Mouse (Mus musculus) right cerebral cortex, postnatal 25 days (tissue): ENCODE measurements around the gene Leap2.

Experiments
- DNase-seq: peaks from one replicate; pipeline ENCODE4 v3.0.0; 2022

Leap2 gene

DNA sequence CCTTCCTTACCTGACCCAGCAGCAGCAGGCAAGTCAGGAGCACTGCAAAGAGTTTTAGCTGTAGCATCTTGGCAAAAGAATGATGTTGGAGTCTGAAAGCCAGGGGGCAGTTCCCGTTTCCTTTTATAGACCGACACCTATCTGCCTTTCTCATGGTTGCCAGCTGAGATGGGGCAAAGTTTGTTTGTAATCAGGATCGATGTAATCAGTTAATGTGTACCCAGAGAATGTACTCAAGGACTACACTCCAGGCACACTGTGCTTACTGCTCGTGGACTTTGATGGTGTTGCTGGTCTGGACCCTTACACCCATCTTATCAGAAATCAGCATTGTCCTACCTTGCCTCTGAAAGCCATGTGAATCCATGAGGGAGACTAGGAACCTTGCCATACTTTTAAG lies at the start of gene Leap2:
TSS of gene Leap2 (minus strand) at position 135 of the 400 bp plus-strand sequence.
- DNase-seq = no peak

DNA sequence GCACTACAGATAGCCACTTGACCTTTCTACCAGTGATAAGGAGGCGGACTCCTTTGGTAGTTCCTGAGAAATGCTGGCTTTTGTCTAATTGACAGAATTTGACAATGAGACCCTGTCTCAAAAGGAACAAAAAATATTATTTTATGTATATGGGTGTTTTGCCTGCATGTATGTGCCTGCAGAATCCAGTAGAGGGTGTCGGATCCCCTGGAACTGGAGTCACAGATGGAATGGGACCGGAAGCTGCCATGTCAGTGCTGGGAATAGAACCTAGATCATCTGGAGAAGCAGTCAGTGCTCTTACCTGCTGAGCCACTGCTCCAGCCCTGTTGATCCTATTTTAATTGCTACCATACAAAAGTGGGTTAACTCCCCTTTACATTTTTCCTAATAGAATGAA lies 49.7 kb upstream of the Leap2 start:
- DNase-seq = no peak

DNA sequence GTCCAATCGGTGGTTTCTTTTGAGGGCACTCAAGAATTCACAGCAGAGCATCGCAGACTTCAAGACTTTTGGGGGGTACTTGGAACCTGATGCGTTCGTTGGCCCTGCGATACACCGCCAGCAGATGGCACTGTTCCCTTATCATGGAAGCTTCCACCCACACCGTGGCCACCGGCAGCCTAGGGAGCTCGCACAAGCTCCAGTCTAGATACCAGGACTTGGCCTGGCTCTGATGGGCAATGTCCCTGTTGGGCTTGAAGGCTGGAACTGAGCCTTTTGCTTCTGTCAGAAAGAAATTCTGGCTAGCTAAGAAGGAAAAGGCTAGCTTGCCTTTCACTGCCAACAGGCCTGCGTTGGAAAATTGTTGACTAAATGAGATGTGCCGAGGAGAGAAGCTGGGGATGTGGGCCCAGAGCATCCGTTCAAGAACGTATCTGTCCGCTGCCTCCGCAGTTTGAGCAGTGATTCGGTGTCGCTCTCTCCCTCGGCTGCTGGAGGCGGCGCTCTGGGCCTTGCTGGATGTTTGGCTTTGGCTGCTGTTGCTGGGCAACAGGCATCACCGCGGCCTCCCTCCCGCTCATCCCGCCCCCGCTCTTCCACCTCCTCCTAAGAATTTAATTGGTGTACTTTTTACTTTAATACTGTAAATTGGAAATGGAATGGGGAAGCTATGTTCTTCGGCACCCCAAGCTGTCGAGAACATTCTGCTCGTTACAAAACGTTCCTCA lies 47.2 kb upstream of the Leap2 start, which contains the start of gene Gm9837:
TSS of gene Gm9837 (minus strand) at position 512 of the 728 bp plus-strand sequence.
- peak; percentile 89 for DNase-seq

DNA sequence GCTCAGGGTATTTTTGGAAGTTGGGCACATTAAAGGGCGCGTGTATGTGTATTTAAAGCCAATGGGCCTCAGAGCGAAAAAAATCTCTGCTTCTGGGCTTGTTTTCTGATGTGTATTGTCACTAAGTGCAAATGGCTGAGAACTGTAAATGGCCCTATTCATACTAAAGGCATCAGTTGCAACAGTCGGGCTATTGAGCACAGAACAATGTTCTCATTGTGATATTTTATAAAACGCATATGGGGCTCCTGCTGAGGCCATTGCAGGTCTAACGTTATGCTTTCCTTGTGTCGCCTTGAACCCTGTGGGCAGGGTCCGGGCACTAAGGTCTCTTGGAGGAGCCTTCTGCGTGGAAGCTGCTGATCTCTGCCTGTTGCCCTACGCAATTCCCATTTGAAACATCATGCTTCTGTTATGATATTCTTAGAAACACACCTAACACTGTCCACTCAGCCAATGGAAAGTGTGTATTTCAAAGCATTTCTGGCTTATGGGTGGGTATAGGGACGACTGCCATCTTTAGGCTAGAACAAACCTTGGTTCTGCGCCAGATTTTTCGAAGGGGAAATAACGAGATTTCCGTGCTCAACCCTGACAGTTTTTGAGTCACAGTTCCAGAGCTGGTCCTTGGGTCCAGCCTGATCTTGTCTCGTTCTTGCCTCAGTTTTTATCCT lies 46.5 kb upstream of the Leap2 start:
- DNase-seq = no peak

DNA sequence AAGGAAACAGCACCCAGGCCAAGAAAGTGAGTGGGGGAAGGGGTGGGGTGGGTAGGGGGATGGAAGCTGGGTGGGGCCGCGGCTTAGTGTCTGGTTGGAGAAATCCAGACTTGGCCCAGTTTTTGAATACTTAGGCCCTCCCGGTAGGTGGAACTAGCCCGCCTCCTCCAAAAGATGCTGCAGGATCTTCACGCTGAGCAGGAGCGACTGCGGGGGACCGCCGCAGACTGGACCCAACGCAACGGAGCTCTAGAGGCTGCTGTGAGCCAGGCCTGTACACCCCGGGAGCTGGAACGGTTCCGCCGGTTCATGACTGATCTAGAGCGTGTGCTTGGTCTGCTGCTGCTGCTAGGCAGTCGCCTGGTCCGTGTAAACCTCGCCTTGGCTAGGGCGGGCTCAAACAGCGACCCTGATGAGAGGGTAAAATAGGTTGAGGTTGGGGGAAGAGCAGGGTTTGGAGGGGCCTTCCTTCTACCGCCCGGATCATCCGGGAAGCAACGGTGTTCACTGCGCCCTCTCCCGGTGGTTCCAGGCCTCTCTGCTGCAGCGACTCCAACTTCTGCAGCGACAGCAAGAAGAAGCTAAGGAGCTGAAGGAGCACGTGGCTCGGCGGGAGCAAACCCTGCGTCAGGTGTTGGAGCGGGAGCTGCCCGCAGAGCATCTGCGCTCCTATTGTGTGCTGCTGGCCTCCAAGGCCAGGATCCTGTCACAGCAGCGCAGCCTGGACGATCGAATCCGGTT lies 43.4 kb upstream of the Leap2 start:
- peak; percentile 83 for DNase-seq

DNA sequence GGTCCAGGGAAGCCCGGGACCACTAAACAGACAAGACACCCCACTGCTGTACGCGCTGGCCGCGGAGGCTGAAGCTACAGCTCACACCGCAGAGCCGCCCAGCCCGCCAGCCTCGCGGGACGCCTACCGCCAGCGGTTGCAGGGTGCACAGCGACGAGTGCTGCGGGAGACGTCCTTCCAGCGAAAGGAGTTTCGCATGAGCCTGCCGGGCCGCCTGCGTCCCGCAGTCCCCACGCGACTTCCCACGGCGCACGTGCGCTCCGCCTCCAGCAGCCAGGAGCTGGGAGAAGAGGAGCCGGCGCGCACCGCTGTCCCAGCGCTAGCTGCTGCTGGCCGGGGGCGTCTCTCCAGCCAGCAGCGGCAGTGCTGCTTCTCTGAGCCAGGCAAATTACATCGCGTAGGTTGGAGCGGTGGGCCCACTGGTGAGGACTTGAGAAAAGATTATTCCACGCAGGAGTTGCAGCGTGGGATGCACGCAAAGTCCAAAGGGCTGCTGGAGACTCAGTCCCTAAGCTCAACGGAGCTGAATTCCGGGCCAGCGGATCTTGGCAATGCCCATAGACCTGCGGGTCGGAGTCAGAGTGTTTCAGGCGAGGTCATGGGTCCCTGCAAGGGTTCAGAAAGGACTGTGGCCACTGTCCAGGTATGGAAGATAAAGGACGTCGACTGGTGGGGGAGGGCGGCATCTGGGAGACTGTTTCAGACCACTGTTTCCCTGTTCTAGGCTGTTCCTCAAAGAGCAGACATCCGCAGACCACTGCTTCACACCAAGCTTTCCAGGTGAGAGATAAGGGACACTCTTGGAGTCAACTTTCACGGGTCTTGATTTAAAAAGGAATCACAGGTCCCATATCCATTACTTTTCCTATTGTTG lies 40.8 kb upstream of the Leap2 start:
- peak; percentile 77 for DNase-seq

DNA sequence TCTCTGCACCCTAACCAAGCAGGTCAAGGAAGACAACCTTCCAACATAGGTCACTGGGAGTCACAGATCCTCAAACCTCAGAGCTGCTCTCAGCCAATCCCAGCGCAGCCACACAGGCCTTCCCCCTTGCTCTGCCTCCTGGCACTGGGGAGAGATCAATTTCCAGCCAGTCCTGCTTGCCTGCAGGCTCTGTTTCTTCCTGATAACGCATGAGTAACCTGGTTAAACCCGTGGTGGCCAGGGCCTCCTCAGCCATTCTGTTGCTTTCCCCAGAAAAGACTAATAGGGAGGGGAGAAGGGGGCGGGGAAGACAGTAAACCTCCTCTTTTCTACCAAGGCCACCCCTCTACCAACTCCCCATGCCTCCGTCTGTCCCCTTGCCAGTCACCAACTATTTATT lies 38.8 kb upstream of the Leap2 start:
- DNase-seq = no peak

DNA sequence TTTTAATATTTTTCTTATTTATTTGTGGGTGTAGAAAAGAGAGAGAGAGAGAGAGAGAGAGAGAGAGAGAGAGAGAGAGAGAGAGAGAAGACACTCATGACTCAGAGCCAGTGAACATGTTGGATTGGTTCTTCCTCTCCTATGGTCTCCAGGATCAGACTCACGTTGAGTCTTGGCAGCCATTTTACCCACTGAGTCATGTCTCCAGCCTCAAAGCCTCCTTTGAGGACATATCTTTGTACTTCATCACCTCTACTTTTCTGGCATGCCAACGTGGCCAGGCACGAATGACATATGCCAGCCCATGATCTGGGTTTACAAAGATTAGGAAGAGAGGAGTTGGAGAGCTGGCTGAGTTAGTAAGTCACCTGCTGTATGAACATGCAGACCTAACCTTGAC lies 37.2 kb upstream of the Leap2 start:
- DNase-seq = no peak

DNA sequence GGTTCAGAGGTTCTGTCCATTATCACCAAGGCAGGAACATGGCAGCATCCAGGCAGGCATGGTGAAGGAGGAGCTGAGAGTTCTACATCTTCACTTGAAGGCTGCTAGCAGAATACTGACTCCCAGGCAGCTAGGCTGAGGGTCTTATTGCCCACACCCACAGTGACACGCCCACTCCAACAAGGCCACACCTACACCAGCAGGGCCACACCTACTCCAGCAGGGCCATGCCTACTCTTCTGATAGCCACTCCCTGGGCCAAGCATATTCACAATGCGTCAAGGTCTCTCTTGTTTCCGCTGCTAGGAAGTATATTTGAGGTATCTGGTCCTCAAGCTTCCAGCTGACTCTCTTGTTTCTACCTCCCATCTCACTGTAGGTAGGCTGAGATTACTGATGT lies 36.0 kb upstream of the Leap2 start:
- DNase-seq = no peak

DNA sequence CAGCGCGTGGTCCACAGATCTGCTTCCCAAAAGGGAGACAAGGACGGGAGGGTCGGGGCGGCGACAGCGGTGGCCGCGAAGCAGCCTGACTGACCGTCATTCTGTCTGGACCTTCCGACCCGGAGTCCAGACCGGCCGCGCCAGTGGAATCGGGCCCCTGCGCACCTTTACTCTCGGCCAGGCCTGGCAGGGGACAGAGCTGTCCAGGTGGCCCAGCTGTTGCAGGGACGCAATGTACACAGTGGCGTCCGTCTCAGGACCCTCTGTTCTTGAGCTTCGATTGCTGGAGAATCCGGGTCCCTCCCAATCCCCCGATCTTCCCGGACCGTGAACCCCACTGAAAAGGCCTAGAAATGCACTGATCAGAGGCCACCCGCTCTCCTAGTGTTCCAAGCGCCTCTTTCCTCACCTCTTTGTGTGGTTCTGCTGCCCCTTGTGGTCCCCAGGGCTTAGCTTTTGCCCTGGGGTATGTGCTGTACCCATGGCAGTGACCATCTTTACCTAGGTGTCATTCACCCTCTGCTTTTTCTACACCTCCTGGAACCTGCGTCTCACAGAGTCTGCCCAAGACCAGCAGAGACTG lies 34.5 kb upstream of the Leap2 start:
- no peak for DNase-seq

DNA sequence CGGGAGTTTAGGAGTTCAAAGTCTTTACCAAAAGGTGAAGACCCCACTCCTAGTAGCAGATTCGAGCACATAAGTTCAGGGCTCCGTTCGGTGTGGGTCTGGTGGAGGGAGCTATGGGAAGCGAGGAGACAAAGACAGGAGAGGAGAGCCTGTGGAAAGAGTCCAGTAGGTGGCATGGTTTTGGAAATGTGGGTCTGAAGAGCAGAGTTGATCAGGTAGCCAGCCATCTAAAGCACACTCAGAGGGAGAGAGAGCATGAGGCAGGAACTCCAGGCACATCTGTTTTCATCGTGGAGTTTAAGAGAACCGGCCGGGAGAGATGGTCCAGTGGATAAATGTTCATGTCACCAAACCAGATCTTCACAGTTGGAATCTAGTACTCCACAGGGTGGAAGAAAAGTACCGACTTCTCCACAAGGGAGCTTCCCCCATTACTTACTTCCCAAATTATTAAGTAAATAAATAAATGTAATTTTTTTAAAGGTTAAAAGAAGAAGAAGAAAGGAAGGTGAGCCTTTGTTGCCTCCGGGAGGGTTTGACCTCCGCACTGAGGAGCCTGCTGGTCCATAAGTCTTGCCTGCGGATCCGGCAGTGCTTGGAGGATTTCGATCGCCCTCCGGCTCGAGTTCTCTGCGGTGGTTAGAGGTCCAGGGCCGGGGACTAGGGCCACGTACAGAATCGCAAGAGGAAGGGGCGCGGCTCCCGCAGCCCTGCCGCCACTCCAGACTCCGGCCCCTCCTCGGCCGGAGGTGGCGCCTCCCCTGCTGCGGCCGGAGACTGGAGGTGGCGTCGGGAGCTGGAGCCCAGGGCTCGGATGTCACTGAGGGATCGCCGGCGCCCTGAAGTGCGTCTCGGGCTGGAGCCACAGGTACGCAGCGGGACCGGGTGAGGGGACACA lies 33.8 kb upstream of the Leap2 start, which contains the start of the genes Gm10447 and Shroom1:
TSS of gene Gm10447 (minus strand) at position 637 of the 898 bp plus-strand sequence.
TSS of gene Shroom1 (plus strand) at position 732 of the 898 bp plus-strand sequence.
- DNase-seq = peak; percentile 29

DNA sequence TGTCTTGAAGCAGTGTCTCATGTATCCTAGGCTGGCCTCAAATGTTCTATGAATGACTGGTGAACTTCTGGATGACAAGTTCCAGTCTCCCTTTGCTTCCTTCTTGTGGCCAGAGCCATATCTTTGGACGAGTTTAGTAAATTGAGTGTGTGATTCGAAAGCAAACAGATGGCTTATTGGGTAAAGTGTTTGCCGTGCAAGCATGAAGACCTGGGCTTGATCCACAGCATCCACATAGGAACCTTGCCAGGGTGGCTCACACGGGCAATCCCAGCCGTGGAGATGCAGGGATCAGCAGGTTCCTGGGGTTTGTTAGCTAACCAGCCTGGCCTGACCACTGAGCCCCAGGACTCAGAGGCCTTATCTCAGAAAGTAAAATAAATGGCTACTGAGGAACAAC lies 30.1 kb upstream of the Leap2 start:
- DNase-seq = no peak

DNA sequence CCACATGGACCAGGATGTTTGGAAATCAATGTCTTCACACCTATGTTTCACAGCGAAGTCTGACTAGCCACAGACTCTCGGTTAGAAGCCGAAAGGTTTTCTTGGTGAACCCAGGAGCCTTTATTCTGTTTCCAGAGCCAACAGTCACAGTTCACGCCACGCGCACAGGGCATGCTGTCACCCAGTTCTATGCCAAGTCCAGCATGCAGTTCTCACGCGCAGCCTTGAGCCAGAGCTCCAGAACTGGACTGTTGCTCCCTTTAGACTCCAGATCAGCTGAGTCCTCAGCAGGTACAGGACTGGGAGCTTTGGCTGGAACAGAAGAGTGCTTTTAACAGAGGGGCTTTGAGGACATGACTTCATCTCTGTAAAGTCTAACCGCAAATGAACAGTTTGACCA lies 29.4 kb upstream of the Leap2 start:
- no peak for DNase-seq

DNA sequence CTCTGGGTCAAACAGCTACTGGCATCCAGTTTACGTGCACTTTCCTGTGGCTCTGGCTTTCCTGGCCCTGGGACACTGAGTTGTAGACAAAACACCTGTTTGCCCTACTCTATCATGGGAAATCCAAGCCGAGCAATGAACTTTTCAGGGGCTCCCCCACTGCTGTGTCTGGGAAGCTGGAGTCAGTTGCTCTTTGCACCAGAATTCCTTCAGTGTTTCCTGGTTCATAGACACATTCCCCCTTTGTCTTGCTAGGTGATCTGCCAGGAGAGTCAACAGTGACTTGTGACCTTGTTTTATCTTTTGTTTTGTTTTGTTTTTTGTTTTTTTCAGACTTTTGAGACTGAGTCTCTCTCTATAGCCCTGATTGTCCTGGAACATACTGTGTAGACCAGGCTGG lies 28.4 kb upstream of the Leap2 start:
- no peak for DNase-seq

DNA sequence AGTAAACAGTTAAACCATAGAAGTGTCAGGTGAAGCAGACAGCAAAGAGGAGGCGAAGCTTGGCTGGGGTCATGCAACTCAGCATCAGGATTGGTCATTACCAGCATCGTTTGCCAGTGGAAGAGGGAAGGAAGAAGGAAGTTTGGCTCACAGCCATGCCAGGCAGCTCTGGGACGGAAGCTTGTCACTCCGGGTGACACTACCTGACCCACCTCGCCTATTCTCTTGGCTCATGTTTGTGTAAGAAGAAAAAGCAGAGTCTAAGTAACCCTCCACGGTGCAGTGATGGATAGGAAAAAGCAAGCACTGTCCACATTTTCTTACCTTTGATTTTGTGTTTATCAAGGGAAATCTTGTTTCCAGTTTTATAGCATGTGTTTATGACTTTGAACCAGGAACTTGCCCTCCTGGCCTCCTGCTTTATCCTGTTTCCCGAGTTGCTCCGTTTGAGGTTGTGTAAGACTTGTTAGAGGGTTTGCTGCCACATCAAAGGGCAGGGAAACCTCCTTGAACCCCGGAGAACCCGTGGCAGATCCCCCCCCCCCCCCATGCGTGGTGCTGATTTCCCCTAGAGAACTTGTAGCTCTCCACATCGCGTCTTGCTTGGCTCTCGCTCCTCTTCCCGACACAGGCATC lies 27.2 kb upstream of the Leap2 start:
- no peak for DNase-seq

DNA sequence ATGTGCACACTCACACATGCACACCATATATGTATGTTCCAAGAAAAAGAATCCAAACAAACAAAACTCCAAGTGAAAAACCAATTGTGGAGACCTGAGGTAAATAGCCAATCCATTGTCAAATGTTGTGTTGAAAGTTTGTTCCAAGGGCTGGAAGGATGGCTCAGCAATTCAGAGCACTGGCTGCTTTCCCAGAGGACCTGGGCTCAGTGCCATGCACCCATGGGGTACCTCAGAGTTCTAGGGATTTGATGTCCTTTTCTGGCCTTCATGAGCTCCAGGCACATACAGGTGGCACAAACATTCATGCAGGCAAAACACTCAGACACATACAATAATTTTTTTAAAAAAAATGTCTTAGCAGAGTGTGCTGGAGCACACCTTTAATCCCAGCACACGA lies 25.6 kb upstream of the Leap2 start:
- no peak for DNase-seq

DNA sequence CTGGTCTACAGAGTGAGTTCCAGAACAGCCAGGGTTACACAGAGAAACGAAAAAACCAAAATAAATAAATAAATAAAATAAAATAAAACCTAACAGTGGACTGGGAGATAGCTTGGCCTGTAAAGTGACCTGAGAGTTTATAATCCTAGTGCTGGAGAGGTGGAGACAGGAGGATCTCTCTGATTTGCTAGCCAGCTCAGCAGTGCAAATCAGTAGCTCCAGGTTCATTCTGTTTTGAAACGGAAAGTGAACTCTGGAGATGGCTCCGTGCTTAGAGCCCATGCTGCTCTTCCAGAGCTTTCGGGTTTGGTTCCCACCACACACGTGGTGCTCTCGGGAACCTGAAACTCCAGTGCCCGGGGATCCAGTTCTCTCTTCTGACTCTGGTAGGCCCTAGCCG lies 25.0 kb upstream of the Leap2 start:
- no peak for DNase-seq

DNA sequence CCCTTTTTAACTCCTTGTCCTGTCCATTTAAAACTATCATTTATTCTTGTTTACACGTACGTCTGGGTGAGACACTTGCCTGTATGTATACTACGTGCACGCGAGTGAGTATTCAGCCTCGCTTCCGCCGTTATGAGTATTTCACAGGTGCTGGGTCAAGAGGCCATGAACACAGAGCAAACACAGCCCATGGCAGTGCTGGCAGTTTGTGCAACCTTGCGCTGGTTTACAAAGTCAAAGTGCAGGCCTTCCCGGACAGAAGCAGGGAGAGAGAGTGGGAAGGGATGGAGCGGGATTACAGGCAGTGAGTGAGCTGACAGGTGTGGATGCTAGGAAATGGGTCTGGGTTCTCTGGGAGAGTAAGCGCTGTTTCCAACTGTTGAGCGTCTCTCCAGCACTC lies 23.2 kb upstream of the Leap2 start:
- no peak for DNase-seq

DNA sequence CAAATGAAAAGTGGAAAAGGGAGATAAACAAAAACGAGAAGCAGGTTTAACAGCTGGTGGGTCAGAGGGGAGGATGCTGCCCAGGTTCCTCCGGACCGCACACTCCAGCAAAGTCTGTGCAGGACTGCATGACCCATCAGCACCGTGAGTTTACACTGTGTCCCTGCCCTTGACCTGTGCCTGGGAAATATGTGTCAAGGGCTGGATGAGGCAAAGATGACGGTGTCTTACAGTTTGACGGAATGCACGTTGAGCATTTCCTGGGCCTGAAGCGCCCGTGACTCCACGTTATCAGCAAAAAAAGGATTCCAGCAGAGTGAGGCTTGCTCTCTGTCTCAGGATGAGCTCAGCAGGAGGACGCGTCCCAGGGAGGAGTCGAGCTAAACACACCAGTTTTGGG lies 22.6 kb upstream of the Leap2 start:
- DNase-seq = no peak

DNA sequence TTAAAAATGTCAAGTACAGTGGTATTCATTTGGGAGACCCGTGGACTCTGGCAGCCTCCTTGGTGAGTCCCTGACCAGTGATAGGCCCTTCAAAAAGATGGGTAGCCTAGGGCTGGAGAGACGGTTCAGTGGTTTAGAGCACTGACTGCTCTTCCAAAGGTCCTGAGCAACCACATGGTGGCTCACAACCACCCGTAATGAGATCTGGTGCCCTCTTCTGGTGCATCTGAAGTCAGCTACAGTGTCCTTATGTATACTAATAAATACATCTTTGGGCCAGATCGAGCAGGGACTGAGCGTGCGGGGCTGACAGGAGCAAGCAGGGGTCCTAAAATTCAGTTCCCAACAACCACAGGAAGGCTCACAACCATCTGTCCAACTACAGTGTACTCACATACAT lies 20.9 kb upstream of the Leap2 start:
- DNase-seq = no peak

DNA sequence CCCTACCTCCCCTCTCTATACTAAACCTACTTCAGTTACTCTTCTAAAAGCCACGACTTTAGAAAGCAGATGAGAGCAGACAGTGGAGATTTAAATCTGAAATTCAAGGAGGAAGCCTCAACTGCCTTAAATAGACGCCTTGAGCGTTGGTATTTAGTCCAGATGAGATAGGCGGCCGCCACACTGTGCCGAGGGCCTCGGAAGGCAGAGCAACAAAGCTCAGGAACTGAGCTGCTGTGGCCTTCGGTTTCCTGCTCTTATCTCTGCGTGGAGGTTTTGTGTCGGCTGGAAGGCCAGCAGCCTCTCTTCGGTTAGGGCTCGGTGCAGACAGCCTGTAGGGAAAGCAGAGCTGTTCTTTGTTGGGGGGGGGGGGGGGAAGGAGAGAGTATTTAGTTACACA lies 19.0 kb upstream of the Leap2 start:
- DNase-seq = no peak
